Mouse (Mus musculus): ENCODE data around the gene Arhgdig. TPM values are rescaled to one million over a fixed set of nuclear protein-coding genes. Genes with fewer than 3 reads are reported as not detected.

The Arhgdig gene
- polyA plus RNA-seq (2017; shearing (Covaris generic)): not detected

DNA sequence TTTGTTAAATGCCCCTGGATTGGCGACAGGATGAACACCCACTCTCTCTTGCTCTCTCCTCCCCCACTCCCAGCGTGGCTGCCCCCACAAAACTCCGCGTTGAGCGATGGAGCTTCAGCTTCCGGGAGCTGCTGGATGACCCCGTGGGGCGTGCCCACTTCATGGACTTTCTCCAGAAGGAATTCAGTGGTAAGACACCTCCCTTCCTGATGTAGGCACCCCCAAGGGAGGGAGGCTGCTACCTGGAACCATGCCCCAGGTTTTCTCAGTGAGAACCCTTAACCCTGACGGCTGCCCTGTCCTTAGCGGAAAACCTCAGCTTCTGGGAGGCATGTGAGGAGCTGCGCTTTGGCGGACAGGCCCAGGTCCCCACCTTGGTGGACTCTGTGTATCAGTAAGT is at the start of gene Arhgdig:
Gene Arhgdig (minus strand): TSS at position 101 of the 400 bp plus-strand sequence.

DNA sequence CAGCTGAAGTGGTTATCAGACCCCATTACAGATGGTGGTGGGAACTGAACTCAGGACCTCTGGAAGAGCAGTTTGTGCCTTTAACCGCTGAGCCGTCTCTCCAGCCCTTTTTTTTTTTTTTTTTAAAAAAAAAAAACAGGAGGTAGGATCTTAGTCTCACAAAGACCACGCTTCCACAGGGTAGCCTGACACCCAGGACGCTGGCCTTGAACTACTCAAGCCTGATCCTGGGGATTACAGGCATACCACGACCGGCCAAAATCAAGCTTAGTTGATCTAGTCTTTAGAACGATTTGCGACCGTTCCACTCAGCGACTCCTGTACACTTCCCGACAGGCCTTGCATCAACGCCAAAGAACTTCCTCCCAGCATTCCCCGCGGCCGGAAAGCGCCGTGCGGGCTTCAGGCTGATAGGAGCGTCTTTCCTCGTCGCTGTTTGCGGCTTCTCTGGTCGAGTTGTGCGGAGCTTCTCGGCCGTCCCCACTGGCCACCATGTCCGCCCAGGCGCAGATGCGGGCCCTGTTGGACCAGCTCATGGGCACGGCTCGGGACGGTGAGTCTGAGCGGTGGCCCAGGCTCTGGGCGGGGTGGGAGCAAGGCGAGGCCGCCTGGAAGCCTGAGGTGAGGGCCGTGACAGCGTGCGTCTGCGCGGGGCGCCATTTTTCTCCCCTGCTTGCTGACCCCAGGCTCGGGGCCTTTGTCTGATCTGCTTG is 45.1 kb upstream of the Arhgdig start, which contains the start of gene Luc7l:
Gene Luc7l (plus strand): TSS at position 358 of the 713 bp plus-strand sequence.

DNA sequence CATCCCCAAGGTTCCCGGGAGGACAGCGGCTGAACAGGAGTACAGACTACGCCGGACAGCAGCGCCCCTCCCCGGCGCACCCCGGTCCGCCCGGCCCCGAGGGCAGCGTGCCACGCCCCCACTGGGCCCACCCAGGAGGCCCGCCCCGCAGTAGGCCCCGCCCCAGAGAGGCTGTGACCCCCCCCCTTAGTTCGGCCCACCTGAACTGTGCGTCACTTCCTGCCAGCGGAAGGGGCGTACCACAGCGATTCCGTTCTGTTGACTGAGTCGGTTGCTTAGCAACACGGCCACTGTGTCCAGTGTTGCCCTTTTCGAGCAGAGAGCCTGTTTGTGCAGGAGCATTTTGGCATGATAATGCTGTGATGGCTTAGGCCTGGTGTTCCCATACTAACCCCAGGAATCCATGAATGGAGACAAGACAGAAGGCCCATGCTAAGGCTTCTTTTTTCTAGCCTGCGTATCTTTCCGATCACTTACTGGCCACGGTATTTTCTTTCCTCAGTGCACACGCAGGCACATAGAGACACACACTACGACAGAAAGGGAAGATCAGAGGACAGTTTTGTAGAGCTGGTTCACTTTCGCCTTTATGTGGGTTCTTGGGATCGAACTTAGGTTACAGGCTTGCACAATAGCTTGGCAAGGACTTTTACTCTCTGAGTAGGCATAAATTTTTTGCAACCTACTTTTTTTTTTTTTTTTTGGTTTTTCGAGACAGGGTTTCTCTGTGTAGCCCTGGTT is 36.7 kb upstream of the Arhgdig start, which contains the start of gene Fam234a:
Gene Fam234a (minus strand): TSS at position 142 of the 741 bp plus-strand sequence.

DNA sequence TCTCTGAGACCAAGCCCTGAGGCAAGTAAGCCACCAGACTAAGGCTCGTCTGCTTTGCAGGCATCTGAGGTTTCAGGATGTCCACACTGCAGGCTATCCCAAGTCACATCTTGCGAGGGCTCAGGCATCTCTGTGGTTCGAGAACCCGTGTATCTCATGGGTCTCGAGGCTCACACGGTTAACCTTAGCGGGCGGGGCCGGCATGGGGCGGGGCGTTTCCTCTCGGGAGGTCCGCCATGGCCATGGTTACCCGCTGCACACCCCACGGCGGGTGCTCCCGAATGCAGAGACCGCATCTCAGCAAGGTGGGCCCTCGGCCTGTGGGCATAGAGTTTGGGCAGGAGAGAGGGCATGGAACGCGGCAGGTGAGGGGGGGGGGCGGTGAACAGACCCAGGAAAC is 4.8 kb downstream of the Arhgdig start, which contains the start of gene Rgs11:
Gene Rgs11 (plus strand): TSS at position 215 of the 400 bp plus-strand sequence.

DNA sequence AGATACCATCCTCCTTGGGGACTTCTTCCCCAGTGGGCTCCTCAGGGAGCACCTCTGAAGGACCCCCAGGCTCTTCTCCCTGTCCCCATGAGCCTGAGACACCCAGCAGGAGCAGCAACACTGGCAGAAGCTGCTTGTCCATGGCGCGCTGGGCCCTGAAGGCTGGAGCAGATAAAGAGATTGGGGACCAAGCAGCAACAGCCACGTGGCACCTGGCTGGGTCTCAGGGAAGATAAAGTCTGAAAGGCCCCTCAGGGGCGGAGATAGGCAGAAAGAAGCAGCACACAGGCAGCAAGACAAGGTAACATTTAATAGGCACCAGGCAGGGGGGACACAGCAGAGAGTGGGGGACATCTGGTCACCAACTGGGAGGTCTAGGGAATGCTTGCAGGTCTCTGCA is 8.7 kb downstream of the Arhgdig start, which contains the start of gene Pdia2:
Gene Pdia2 (minus strand): TSS at position 196 of the 400 bp plus-strand sequence.

Other genes with a start within 250 kb of the Arhgdig start
- gene Capn15, start 222.0 kb downstream of the Arhgdig start, polyA plus RNA-seq (2017; shearing (Covaris generic)): 21.9 TPM
- 20.2 TPM for gene Rab11fip3, start 138.2 kb downstream of the Arhgdig start, polyA plus RNA-seq (2017; shearing (Covaris generic))
- 20.8 TPM for gene Decr2, start 117.4 kb downstream of the Arhgdig start, polyA plus RNA-seq (2017; shearing (Covaris generic))
- gene Nme4, start 112.2 kb downstream of the Arhgdig start, polyA plus RNA-seq (2017; shearing (Covaris generic)): 16.4 TPM
- gene Tmem8, start 94.5 kb downstream of the Arhgdig start, polyA plus RNA-seq (2017; shearing (Covaris generic)): 35.2 TPM
- gene Mrpl28, start 84.3 kb downstream of the Arhgdig start, polyA plus RNA-seq (2017; shearing (Covaris generic)): 42.2 TPM
- 119 TPM for gene Axin1, start 69.1 kb downstream of the Arhgdig start, polyA plus RNA-seq (2017; shearing (Covaris generic))
- not detected for gene Pdia2, start 8.7 kb downstream of the Arhgdig start, polyA plus RNA-seq (2017; shearing (Covaris generic))
- gene Rgs11, start 4.8 kb downstream of the Arhgdig start, polyA plus RNA-seq (2017; shearing (Covaris generic)): 17.1 TPM
- 19.8 TPM for gene Fam234a, start 36.5 kb upstream of the Arhgdig start, polyA plus RNA-seq (2017; shearing (Covaris generic))
- gene Luc7l, start 45.1 kb upstream of the Arhgdig start, polyA plus RNA-seq (2017; shearing (Covaris generic)): 147 TPM
- gene Neurl1b, start 207.0 kb upstream of the Arhgdig start, polyA plus RNA-seq (2017; shearing (Covaris generic)): not detected

Data from effector memory CD4-positive, alpha-beta T cell, adult 5 months (primary cell).